Mouse (Mus musculus) kidney, embryonic 14.5 days (tissue): ENCODE results near the gene Cyp4f13. TPM values are rescaled to one million over a fixed set of nuclear protein-coding genes. Genes with fewer than 3 reads are reported as not detected.
A peak's percentile ranks its signal among the peaks of the same experiment; 100 is the strongest.

Source experiments
- ATAC-seq: fragments of 200-750 bp; cut with Nextera tagmentation; 2 replicates; pipeline ENCODE4 v1.8.0; 2017; ENCODE audit warnings: moderate number of reproducible peaks, mild to moderate bottlenecking, moderate TSS enrichment, moderate library complexity; ENCODE audit not compliant: low FRiP score, low TSS enrichment
- H3K27ac ChIP-seq: fragments of 300-500 bp; sonication (generic); 2 replicates; pipeline ENCODE4 v1.5.1; 2014; ENCODE audit warnings: low read depth, mild to moderate bottlenecking, low read length, moderate library complexity, mixed read lengths
- H3K27me3 ChIP-seq: fragments of 300-500 bp; sonication (generic); 2 replicates; pipeline ENCODE4 v1.6.1; 2014; ENCODE audit warnings: mild to moderate bottlenecking, low read length; ENCODE audit not compliant: control insufficient read depth, insufficient read depth
- H3K36me3 ChIP-seq: fragments of 300-500 bp; sonication (generic); 2 replicates; pipeline ENCODE4 v1.6.1; 2014; ENCODE audit warnings: low read length, mixed read lengths; ENCODE audit not compliant: control insufficient read depth, insufficient read depth
- H3K4me1 ChIP-seq: fragments of 300-500 bp; sonication (generic); 2 replicates; pipeline ENCODE4 v1.6.1; 2014; ENCODE audit warnings: low read length, mixed read lengths; ENCODE audit not compliant: control insufficient read depth, insufficient read depth
- H3K4me2 ChIP-seq: fragments of 300-500 bp; sonication (generic); replicated peaks from 2 replicates; pipeline ENCODE4 v1.6.1; 2014; ENCODE audit warnings: low read depth, mild to moderate bottlenecking, low read length
- H3K4me3 ChIP-seq: fragments of 300-500 bp; sonication (generic); 2 replicates; pipeline ENCODE4 v1.5.1; 2014; ENCODE audit warnings: mild to moderate bottlenecking, low read length
- H3K9ac ChIP-seq: fragments of 300-500 bp; sonication (generic); 2 replicates; pipeline ENCODE4 v1.6.1; 2014; ENCODE audit warnings: low read depth, mild to moderate bottlenecking, low read length, moderate library complexity
- H3K9me3 ChIP-seq: fragments of 300-500 bp; sonication (generic); 2 replicates; pipeline ENCODE4 v1.6.1; 2016; ENCODE audit warnings: low read length; ENCODE audit not compliant: control insufficient read depth
- WGBS: fragments of 180-500 bp; shearing (Covaris S2); extraction: QIAGEN DNeasy Blood & Tissue Kit; methylation state at CpG from one replicate; pipeline ENCODE4 v1.1.7; 2014; 5-methylcytosine and 5-hydroxymethylcytosine counted together
- polyA plus RNA-seq: library from polyadenylated mRNA; unstranded; fragments of >200 nt; fragmentation: Nextera tagmentation; extraction: Ambion mirVana; gene quantifications from 2 replicates; pipeline ENCODE4 v1.2.1, GENCODE M21; 2014

Gene Cyp4f13
- polyA plus RNA-seq, 1 experiment from 2014 or later: 10.3 TPM

DNA sequence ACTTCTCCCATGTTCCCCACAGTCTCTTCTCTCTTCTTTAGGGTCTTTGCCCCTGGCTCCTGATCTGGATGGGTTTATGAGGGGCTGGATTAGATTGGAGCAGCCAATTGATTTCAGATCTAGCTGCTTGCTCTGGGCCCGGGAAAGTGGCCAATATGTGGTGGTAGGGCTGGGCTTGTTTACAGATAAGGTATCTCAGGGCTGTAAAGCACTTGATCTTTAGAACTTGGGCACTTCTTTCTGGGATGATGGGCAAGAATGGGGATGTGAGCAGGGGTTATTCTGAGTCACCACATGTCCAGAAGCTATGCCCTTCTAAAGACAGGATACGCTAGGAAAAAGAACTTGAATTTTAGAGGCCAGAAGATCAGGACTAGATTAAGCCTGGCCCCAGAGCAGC lies 28.1 kb downstream of the Cyp4f13 start:
- Histone ChIP-seq H3K4me1 (no peaks in the 10 kb centered on the region), H3K36me3 (no peaks in the 10 kb centered on the region), H3K9ac (no peak overlapping the region), H3K27me3 (no peaks in the 10 kb centered on the region), H3K4me2 (no peak overlapping the region), H3K27ac (no peak overlapping the region), H3K9me3 (no peaks in the 10 kb centered on the region; the same call in 1 of the 2 replicates), H3K4me3 (no peak overlapping the region)
- no peak for ATAC-seq
- 64% methylated on average over 2 of the region's 2 CpGs for WGBS

DNA sequence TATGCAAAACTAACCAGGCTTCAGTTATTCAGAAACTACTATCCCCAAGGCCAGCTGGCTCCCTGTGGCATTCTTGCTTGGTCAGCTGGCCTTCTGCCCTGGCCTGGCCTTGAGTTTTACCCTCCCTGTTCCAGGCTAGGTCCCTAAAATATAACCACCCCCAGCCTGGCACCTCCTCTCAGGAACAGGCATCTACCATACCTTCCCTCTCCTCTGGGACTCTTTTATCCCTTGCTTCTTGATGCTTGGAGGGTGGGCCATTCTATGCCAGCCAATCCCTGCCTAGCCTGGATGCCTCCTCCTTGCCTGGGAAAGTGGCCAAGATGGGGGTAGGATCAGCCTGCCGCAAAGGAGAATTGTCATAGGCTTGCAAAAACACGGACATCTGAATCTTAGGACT lies 30.1 kb downstream of the Cyp4f13 start, which contains the start of gene Cyp4f14:
TSS of gene Cyp4f14 (minus strand) at position 212 of the 400 bp plus-strand sequence.
- H3K27me3 ChIP-seq: no peaks in the 10 kb centered on the region
- no peaks in the 10 kb centered on the region; the same call in 1 of the 2 replicates for H3K9me3 ChIP-seq
- H3K9ac ChIP-seq: no peak within 1 kb of the TSS
- H3K36me3 ChIP-seq: no peaks in the 10 kb centered on the region
- no peaks in the 10 kb centered on the region for H3K4me1 ChIP-seq
- no peak within 1 kb of the TSS for H3K4me2 ChIP-seq
- no peak within 1 kb of the TSS for H3K4me3 ChIP-seq
- no peak within 1 kb of the TSS for H3K27ac ChIP-seq
- 57% methylated on average over 2 of the region's 2 CpGs for WGBS
- ATAC-seq: no peak

GRCm38 (mm10) chr17:32916075-32916474 lies 31.1 kb downstream of the Cyp4f13 start:
- no peaks in the 10 kb centered on the region for H3K36me3 ChIP-seq
- ATAC-seq: no peak
- WGBS: 68% methylated on average over 1 of the region's 1 CpGs
- H3K4me3 ChIP-seq: no peak overlapping the region
- H3K9me3 ChIP-seq: no peaks in the 10 kb centered on the region; the same call in 1 of the 2 replicates
- H3K27me3 ChIP-seq: no peaks in the 10 kb centered on the region
- no peaks in the 10 kb centered on the region for H3K4me1 ChIP-seq
- H3K4me2 ChIP-seq: no peak overlapping the region
- no peak overlapping the region for H3K27ac ChIP-seq
- no peak overlapping the region for H3K9ac ChIP-seq

- no peak overlapping the region for H3K4me3 ChIP-seq
- H3K9me3 ChIP-seq: no peaks in the 10 kb centered on the region
- no peaks in the 10 kb centered on the region for H3K36me3 ChIP-seq
- no peaks in the 10 kb centered on the region for H3K4me1 ChIP-seq
- H3K4me2 ChIP-seq: no peak overlapping the region
- no peak overlapping the region for H3K9ac ChIP-seq
- no peaks in the 10 kb centered on the region for H3K27me3 ChIP-seq
- no peak overlapping the region for H3K27ac ChIP-seq
- ATAC-seq: no peak
- 81% methylated on average over 10 of the region's 10 CpGs for WGBS
Measured at GRCm38 (mm10) chr17:32906172-32906571, 41.0 kb downstream of the Cyp4f13 start.

GRCm38 (mm10) chr17:32905239-32905638 lies 42.0 kb downstream of the Cyp4f13 start:
- no peak overlapping the region for H3K9ac ChIP-seq
- H3K9me3 ChIP-seq: no peaks in the 10 kb centered on the region
- H3K36me3 ChIP-seq: no peaks in the 10 kb centered on the region
- WGBS: 16% methylated on average over 19 of the region's 19 CpGs
- no peak overlapping the region for H3K4me3 ChIP-seq
- H3K4me2 ChIP-seq: peak overlapping the region; percentile 8; the same call in 1 of the 2 replicates
- ATAC-seq: no peak
- H3K27ac ChIP-seq: no peak overlapping the region
- H3K4me1 ChIP-seq: no peaks in the 10 kb centered on the region
- no peaks in the 10 kb centered on the region for H3K27me3 ChIP-seq

DNA sequence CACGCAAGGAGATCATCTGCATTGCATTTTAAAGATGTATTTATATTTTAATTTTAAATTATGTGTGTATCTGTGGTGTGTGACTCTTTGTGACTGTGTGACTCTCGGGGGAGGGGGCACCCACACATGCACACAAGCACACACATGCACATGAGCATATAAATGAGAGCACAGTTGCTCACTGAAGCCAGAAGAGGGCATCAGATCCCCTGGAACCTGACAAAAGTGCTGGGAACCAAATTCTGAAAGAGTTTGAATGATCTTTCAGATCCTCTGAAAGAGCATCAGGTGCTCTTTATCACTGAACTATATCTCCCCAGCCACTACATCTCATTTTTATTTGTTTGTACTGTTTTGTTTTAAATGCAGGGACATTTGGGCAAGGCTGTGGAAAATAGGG lies 42.8 kb downstream of the Cyp4f13 start:
- ATAC-seq: no peak
- Histone ChIP-seq H3K27me3 (no peaks in the 10 kb centered on the region), H3K9me3 (no peaks in the 10 kb centered on the region), H3K36me3 (no peaks in the 10 kb centered on the region), H3K4me3 (no peak overlapping the region), H3K4me2 (no peak overlapping the region), H3K9ac (no peak overlapping the region), H3K27ac (no peak overlapping the region), H3K4me1 (no peaks in the 10 kb centered on the region)
- 71% methylated on average over 2 of the region's 2 CpGs for WGBS

- no peak overlapping the region for H3K4me2 ChIP-seq
- no peak for ATAC-seq
- H3K4me3 ChIP-seq: no peak overlapping the region
- no peak overlapping the region for H3K9ac ChIP-seq
- no peak overlapping the region for H3K27ac ChIP-seq
- no peaks in the 10 kb centered on the region for H3K9me3 ChIP-seq
- WGBS: 69% methylated on average over 1 of the region's 1 CpGs
- H3K36me3 ChIP-seq: no peaks in the 10 kb centered on the region
- H3K4me1 ChIP-seq: no peaks in the 10 kb centered on the region
- H3K27me3 ChIP-seq: no peaks in the 10 kb centered on the region
Measured at GRCm38 (mm10) chr17:32901751-32902525, 45.3 kb downstream of the Cyp4f13 start.

GRCm38 (mm10) chr17:32895421-32895820 lies 51.8 kb downstream of the Cyp4f13 start:
- no peak overlapping the region for H3K4me3 ChIP-seq
- H3K9ac ChIP-seq: no peak overlapping the region
- no peak overlapping the region for H3K4me2 ChIP-seq
- WGBS: 79% methylated on average over 4 of the region's 4 CpGs
- peaks cover 2% of the 10 kb centered on the region; the same call in 1 of the 2 replicates for H3K4me1 ChIP-seq
- no peaks in the 10 kb centered on the region for H3K36me3 ChIP-seq
- H3K27ac ChIP-seq: no peak overlapping the region
- no peaks in the 10 kb centered on the region for H3K27me3 ChIP-seq
- H3K9me3 ChIP-seq: no peaks in the 10 kb centered on the region
- ATAC-seq: no peak

GRCm38 (mm10) chr17:32893901-32894300 lies 53.3 kb downstream of the Cyp4f13 start:
- WGBS: 85% methylated on average over 3 of the region's 3 CpGs
- H3K4me3 ChIP-seq: no peak overlapping the region
- no peaks in the 10 kb centered on the region for H3K9me3 ChIP-seq
- peaks cover 6% of the 10 kb centered on the region; the same call in 1 of the 2 replicates for H3K4me1 ChIP-seq
- H3K9ac ChIP-seq: no peak overlapping the region
- no peak overlapping the region for H3K4me2 ChIP-seq
- no peak for ATAC-seq
- H3K36me3 ChIP-seq: no peaks in the 10 kb centered on the region
- H3K27ac ChIP-seq: no peak overlapping the region
- no peaks in the 10 kb centered on the region for H3K27me3 ChIP-seq
